Mouse (Mus musculus) stomach, embryonic 16.5 days (tissue): ENCODE measurements around the gene Gpr27. TPM values are rescaled to one million over a fixed set of nuclear protein-coding genes. Genes with fewer than 3 reads are reported as not detected.

ENCODE experiments used
- ATAC-seq: fragments of 200-750 bp; cut with Nextera tagmentation; 2 replicates; pipeline ENCODE4 v1.8.0; 2017; ENCODE audit warnings: moderate number of reproducible peaks, moderate TSS enrichment; ENCODE audit not compliant: insufficient read depth, low FRiP score
- H3K27ac ChIP-seq: fragments of 300-500 bp; sonication (generic); 2 replicates; pipeline ENCODE4 v1.5.1; 2014; ENCODE audit warnings: low read length
- H3K27me3 ChIP-seq: fragments of 300-500 bp; sonication (generic); 2 replicates; pipeline ENCODE4 v1.6.1; 2014; ENCODE audit warnings: low read length, control low read depth, mixed read lengths; ENCODE audit not compliant: control insufficient read depth, insufficient read depth
- H3K36me3 ChIP-seq: fragments of 300-500 bp; sonication (generic); 2 replicates; pipeline ENCODE4 v1.6.1; 2014; ENCODE audit warnings: low read length; ENCODE audit not compliant: control insufficient read depth, insufficient read depth
- H3K4me1 ChIP-seq: fragments of 300-500 bp; sonication (generic); 2 replicates; pipeline ENCODE4 v1.6.1; 2014; ENCODE audit warnings: low read length, control low read depth, mixed read lengths; ENCODE audit not compliant: control insufficient read depth, insufficient read depth
- H3K4me2 ChIP-seq: fragments of 300-500 bp; sonication (generic); 2 replicates; pipeline ENCODE4 v1.6.1; 2014; ENCODE audit warnings: low read depth, low read length, mixed read lengths
- H3K4me3 ChIP-seq: fragments of 300-500 bp; sonication (generic); replicated peaks from 2 replicates; pipeline ENCODE4 v1.5.1; 2014; ENCODE audit warnings: mild to moderate bottlenecking, low read length
- H3K9ac ChIP-seq: fragments of 300-500 bp; sonication (generic); 2 replicates; pipeline ENCODE4 v1.6.1; 2014; ENCODE audit warnings: low read length
- H3K9me3 ChIP-seq: fragments of 300-500 bp; sonication (generic); replicated peaks from 2 replicates; pipeline ENCODE4 v1.6.1; 2016; ENCODE audit warnings: low read length, control low read depth; ENCODE audit not compliant: control insufficient read depth
- WGBS: fragments of 180-500 bp; shearing (Covaris S2); extraction: QIAGEN DNeasy Blood & Tissue Kit; methylation state at CpG from one replicate; pipeline ENCODE4 v1.1.7; 2014; 5-methylcytosine and 5-hydroxymethylcytosine counted together
- polyA plus RNA-seq: library from polyadenylated mRNA; unstranded; fragments of >200 nt; fragmentation: Nextera tagmentation; extraction: Ambion mirVana; gene quantifications from 2 replicates; pipeline ENCODE4 v1.2.1, GENCODE M21; 2015

Gene Gpr27
- polyA plus RNA-seq, 1 experiment from 2014 or later = 1.6 TPM

- peak overlapping the region; percentile 94 for H3K4me2 ChIP-seq
- peaks cover 4% of the 10 kb centered on the region; the same call in 1 of the 2 replicates for H3K4me1 ChIP-seq
- ATAC-seq = peak; percentile 65; the same call in 1 of the 2 replicates
- H3K27ac ChIP-seq = no peak overlapping the region
- peaks cover 41% of the 10 kb centered on the region for H3K27me3 ChIP-seq
- H3K36me3 ChIP-seq = no peaks in the 10 kb centered on the region
- peak overlapping the region; percentile 69 for H3K4me3 ChIP-seq
- WGBS = 1% methylated on average over 106 of the region's 110 CpGs
- H3K9me3 ChIP-seq = no peaks in the 10 kb centered on the region
- peak overlapping the region; percentile 84 for H3K9ac ChIP-seq
These were observed 700 bp downstream of the Gpr27 start for GRCm38 (mm10) chr6:99692916-99693841.

DNA sequence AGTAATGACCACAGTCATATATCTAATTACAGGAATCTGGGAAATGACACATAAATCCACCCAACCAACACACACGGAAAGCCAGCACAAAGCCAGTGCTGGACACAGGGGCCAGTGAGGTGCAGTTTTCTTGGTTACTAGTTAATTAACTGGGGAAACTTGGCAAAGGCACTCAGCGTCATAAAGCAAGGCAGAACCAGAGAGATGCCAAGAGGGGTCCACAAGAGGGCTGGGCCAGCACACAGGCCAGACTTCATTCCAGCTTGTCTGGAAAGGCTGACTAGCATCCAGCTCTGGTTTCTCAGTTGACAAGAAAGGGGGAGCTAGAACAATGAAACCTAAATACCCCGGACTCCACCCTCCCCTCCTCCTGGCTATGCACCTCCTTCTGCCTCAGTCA, 8.0 kb downstream of the Gpr27 start:
- Histone ChIP-seq H3K4me1 (no peaks in the 10 kb centered on the region), H3K4me2 (no peak overlapping the region), H3K36me3 (no peaks in the 10 kb centered on the region), H3K27me3 (peaks cover 8% of the 10 kb centered on the region; the same call in 1 of the 2 replicates), H3K27ac (no peak overlapping the region), H3K9me3 (no peaks in the 10 kb centered on the region), H3K9ac (no peak overlapping the region), H3K4me3 (no peak overlapping the region)
- 54% methylated on average over 3 of the region's 3 CpGs for WGBS
- ATAC-seq = no peak

DNA sequence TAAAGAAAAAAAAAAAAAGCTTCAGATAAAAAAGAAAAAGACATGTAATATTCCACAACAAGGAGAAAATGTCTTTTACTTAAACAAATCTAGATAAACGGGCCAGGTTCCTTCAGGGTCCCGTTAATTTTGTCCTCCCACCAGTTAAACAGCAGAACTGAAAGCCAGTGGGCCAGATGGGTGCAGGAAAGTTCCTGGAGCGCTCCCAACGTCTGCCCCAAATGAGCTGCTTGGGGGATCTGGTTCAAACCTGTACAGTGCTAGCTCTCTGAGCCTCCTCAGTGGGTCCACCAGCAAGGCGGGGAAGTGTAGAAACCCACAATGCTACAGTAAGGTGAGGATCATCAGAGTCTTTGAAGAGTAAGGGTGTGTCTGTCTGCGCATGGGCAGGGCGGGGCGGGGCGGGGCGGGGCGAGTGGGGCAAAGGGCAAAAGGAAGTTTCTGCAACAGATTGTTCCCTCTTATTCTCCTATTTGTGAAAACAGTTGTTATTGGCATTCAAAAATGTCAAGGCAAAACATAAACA, 19.2 kb downstream of the Gpr27 start:
- Histone ChIP-seq H3K9me3 (no peaks in the 10 kb centered on the region), H3K4me3 (no peak overlapping the region), H3K9ac (no peak overlapping the region), H3K4me2 (no peak overlapping the region), H3K4me1 (no peaks in the 10 kb centered on the region), H3K36me3 (no peaks in the 10 kb centered on the region), H3K27me3 (no peaks in the 10 kb centered on the region), H3K27ac (no peak overlapping the region)
- ATAC-seq = no peak
- 61% methylated on average over 11 of the region's 11 CpGs for WGBS

DNA sequence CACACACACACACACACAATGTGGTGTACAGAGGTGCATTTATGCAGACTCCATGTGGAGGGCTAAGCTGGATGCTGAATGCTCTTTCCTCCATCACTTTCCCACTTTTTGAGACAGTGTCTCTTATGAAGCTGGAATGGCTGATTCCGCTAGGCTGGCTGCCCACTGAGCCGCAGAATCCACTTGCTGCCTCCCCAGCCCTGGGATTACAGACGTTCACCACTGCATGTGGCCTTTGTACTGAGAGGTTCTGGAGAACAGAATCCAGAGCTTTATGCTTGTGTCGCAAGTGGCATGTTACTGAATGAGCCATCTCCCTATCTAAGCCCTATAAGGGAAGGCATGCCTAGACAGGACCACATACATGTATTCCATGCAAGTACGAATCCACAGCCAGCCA, 20.8 kb downstream of the Gpr27 start:
- H3K27ac ChIP-seq = no peak overlapping the region
- no peak for ATAC-seq
- no peak overlapping the region for H3K9ac ChIP-seq
- H3K27me3 ChIP-seq = no peaks in the 10 kb centered on the region
- no peaks in the 10 kb centered on the region for H3K4me1 ChIP-seq
- no peaks in the 10 kb centered on the region for H3K36me3 ChIP-seq
- WGBS = 82% methylated on average over 5 of the region's 5 CpGs
- H3K4me3 ChIP-seq = no peak overlapping the region
- no peak overlapping the region for H3K4me2 ChIP-seq
- no peaks in the 10 kb centered on the region for H3K9me3 ChIP-seq

DNA sequence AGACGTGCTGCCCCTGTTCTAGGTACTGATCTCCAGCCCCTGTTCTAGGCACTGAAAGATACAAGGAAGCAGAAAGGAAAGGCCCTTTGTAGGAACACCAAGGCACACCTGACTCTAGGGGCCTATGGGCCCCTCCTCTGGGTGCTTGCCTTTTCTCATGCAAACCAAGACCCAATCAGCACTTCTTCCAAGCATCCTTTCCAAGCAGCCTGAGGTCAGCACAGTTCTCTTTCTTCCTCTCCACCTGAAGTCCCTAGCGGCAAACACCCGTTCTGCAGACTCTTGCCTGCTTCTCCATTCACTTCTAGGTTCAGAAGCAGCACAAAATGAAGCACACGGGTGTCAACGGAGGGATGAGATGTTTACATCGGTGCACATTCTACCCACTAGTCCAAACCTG, 22.7 kb downstream of the Gpr27 start:
- Histone ChIP-seq H3K4me2 (no peak overlapping the region), H3K27ac (no peak overlapping the region), H3K36me3 (no peaks in the 10 kb centered on the region), H3K4me1 (no peaks in the 10 kb centered on the region), H3K27me3 (no peaks in the 10 kb centered on the region), H3K4me3 (no peak overlapping the region), H3K9ac (no peak overlapping the region), H3K9me3 (no peaks in the 10 kb centered on the region)
- ATAC-seq = no peak
- 60% methylated on average over 6 of the region's 6 CpGs for WGBS

DNA sequence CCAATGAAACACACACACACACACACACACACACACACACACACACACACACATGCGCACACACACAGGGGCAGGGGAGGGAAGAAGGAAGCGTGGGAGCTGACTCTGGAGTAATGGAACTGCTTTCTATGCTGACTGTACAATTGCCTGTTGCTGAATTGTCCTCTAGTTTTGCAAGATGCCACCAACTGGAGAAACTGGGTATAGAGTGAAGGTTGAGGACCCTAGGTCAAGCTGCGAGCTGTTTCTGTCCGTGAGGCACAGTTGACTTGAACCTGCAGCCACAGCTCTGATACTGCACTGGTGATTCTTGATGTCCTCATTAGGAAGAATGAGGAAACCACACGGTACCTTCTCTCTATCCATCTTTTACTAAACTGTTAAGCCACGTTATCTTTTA, 23.4 kb downstream of the Gpr27 start:
- Histone ChIP-seq H3K9ac (no peak overlapping the region), H3K4me2 (no peak overlapping the region), H3K36me3 (no peaks in the 10 kb centered on the region), H3K27ac (no peak overlapping the region), H3K9me3 (no peaks in the 10 kb centered on the region), H3K27me3 (no peaks in the 10 kb centered on the region), H3K4me3 (no peak overlapping the region), H3K4me1 (no peaks in the 10 kb centered on the region)
- ATAC-seq = no peak
- WGBS = 58% methylated on average over 6 of the region's 6 CpGs

DNA sequence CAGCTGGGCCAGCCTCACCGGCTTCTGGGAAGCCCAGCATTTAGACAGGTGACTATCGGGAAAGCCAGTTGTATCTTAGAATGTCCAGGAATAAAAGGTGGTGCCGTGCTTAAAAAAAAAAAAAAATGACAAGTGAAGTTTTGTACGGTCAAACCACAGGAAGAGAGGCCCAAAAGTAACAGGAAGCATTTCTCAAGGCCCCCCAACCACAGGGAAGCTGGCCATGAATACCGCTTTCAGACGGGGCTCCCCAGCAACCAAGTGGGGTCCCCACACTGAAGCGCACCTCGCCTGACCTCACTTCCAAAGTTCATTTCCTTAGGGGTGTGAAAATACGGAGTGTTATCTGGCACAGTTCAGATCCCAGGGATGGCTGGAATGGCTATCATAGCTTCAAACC, 28.6 kb downstream of the Gpr27 start:
- H3K9ac ChIP-seq = no peak overlapping the region
- H3K4me2 ChIP-seq = no peak overlapping the region
- H3K4me1 ChIP-seq = peaks cover 5% of the 10 kb centered on the region
- H3K4me3 ChIP-seq = no peak overlapping the region
- 73% methylated on average over 9 of the region's 9 CpGs for WGBS
- H3K27me3 ChIP-seq = peaks cover 17% of the 10 kb centered on the region
- H3K27ac ChIP-seq = no peak overlapping the region
- no peaks in the 10 kb centered on the region for H3K9me3 ChIP-seq
- no peak for ATAC-seq
- H3K36me3 ChIP-seq = no peaks in the 10 kb centered on the region

- whole genome bisulfite sequencing = 86% methylated on average over 9 of the region's 9 CpGs
These were observed 29.9 kb downstream of the Gpr27 start for GRCm38 (mm10) chr6:99722390-99722789.

DNA sequence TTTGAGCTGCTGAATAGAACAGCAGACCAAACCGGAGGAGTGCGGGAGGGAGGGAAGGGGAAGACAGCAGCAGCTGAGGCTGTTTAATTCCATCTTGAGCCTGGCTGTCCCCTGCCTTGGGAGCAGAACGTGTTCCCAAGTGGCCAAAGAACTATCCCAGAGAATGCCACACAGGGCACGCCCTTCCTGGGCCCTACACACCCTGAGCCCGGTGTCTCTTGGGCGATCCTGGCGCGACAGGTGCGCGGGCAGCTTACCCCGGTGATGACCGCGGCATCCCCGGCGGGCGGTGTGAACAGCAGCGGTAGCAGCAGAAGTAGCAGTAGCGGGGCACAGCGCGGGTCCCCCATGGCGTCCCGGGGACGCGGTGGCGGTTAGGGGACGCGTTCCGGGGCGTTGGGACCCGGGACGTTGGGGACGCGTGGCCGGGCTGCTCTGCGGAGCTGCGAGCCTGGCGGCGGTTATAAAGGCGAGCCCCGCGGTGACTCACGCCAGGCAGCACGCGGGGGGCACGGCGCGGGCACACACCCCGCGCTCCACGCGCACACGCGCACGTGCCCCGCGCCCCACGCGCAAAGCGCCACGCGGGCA, 33.6 kb downstream of the Gpr27 start, which contains the start of gene Prok2:
Gene Prok2, minus strand, starts transcription at position 422 of the 591 bp plus-strand sequence.
- H3K27me3 ChIP-seq = peaks cover 33% of the 10 kb centered on the region
- no peaks in the 10 kb centered on the region for H3K9me3 ChIP-seq
- H3K36me3 ChIP-seq = no peaks in the 10 kb centered on the region
- peaks cover 10% of the 10 kb centered on the region for H3K4me1 ChIP-seq
- peak; percentile 66; the same call in 1 of the 2 replicates for ATAC-seq
- H3K27ac ChIP-seq = no peak within 1 kb of the TSS
- peak within 1 kb of the TSS; percentile 94 for H3K4me2 ChIP-seq
- peak within 1 kb of the TSS; percentile 65 for H3K9ac ChIP-seq
- WGBS = under 1% methylated on average over 61 of the region's 61 CpGs
- H3K4me3 ChIP-seq = peak within 1 kb of the TSS; percentile 52

More at GRCm38 (mm10) chr6:99722390-99722789, 29.9 kb downstream of the Gpr27 start:
- H3K36me3 ChIP-seq = no peaks in the 10 kb centered on the region
- H3K9me3 ChIP-seq = no peaks in the 10 kb centered on the region
- H3K9ac ChIP-seq = no peak overlapping the region
- no peak overlapping the region for H3K27ac ChIP-seq
- no peak overlapping the region for H3K4me3 ChIP-seq
- H3K4me1 ChIP-seq = peaks cover 10% of the 10 kb centered on the region
- ATAC-seq = no peak
- peaks cover 30% of the 10 kb centered on the region for H3K27me3 ChIP-seq
- no peak overlapping the region for H3K4me2 ChIP-seq
